Mouse (Mus musculus) induced T-regulatory cell, adult 2 months (primary cell): ENCODE measurements around the gene Wdr4.
A peak's percentile ranks its signal among the peaks of the same experiment; 100 is the strongest.
"Not testable (repeated sequence)": the region's sequence is repeated elsewhere in the genome, so short reads cannot be mapped to it uniquely, and the experiment has no call there.

Experiments used
- DNase-seq: peaks from one replicate; pipeline ENCODE4 v3.0.0-alpha.2; 2012; ENCODE audit warnings: low read depth

The Wdr4 gene

DNA sequence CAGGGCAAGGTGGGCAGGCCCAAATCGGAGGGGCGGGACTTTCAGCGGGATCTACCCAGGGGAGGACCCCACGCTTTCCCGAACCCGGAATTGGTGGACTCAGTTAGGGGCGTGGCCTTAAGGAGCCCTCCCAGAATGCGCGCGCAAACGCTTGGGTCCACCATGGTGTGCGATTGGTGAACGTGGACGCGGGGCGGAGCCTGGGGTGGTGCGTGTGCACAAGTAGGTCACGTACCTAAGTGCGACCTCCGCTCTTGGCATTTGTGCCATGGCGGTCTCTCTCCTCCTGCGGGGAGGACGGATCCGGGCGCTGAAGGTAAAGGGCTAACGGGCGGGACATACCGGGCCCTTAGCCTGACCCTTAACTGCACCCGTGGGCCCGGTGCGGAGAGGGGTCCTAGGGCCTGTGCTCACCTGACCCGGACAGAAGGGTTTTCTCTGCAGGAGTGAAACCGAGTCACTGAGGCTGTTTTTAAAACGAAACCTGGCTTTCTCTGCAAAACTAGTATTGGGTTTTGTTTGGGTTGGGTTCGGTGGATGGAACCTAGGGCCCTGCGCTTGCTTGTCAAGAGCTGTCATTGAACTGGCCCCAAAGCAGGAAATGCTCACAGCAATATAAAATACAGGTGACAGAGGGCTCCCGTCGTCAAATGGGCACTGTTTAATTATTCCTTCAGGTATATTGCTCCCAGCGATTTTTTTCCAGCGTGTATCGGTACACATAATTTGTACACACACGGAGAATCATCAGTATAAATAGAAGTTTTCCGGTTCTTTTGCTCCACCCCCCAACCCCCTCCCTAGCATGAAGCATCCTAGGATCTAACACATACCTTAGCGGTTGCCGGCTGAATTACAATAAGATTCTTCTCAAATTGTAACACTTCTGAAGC is at the start of gene Wdr4, which contains the start of gene Ndufv3:
Gene Wdr4 (minus strand): TSS at position 35 of the 893 bp plus-strand sequence.
Gene Ndufv3 (plus strand): TSS at position 170 of the 893 bp plus-strand sequence.
- peak; percentile 100 for DNase-seq

DNA sequence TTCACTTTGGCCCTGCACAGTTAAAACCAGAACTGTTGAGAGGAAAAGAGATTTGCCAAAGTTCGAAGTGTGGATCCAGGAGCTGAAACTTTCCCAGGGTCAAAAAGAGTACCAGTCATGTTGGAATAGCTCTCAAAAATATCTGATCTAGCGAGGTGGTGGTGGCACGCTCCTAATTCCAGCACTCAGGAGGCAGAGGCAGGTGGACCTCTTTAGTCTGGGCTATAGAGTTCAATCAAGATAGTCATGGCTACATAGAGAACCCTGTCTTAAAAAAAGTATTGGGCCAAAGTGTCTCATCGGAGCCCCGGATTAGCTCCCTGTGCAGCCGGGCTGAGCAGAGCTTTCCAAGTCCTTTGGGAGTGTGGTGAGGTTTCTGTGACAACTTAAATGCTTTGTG is 46.5 kb upstream of the Wdr4 start:
- no peak for DNase-seq

DNA sequence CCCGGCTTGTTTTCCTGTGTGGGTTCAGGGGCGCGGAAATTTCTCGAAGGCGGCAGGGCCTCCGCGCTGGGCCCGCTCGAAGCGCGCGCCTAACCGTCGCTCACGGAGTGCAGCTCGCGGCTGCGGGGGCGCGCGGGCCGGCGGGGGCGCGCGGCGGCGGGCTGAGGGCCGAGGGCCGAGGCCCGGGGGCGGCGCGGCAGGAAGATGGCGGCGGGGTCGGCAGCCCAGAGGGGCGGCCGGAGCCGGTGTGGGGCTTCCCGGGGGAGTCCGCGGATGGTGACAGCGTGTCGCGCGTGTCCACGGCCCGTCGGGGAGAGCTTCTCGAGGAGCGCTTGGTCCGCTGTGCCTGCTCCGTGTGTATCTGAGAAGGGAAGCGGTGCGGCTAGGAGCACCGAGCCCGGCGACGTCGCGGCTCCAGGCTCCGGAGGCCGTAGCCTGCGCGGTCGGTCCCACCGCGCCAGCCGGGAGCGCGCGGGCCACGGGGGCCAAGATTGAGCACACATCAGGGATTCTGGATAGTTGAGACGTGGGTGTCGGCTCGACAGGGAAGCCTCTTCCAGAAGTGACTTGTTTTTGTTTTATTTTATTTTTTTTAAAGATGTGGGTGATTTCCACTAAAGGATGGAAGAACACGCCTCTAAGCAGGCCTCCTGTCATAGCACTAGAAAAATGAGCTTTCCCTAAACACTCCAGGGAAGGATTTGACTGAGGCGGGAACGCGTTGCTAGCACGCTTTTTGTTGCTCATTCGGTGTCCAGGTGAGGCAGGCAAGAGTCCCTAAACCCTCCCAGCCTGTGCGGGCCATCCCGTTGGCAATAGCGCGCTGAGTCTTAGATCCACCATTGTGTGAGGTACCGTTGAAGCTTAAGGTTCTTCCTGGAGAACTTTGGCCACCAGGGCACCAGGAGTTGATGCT is 45.6 kb upstream of the Wdr4 start:
- peak; percentile 81 for DNase-seq

GRCm38 (mm10) chr17:31564858-31565140 is 45.0 kb upstream of the Wdr4 start:
- DNase-seq: no peak

- peak; percentile 100 for DNase-seq
Measured at GRCm38 (mm10) chr17:31564015-31564857, 44.5 kb upstream of the Wdr4 start, which contains the start of gene Pknox1. Pknox1 (plus strand) TSS chr17:31564734.

DNA sequence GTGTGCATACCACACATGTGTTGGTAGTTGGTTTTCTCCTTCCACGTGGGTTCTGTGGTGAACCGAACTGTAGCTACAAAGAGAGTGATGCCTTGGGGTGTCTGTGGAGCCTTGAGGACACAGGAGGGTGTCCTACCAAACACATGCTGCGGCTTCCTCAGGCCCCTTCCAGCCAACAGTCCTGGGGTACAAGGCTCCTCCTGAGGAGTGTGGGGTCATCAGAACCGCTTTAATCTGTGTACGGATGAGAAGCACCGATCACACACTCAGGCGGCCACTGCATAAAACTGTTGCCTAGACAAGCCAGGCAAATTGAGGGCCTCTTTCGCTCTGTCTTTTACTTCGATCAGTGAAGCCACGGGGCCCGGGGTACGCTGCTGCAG is 43.8 kb upstream of the Wdr4 start:
- no peak for DNase-seq

DNA sequence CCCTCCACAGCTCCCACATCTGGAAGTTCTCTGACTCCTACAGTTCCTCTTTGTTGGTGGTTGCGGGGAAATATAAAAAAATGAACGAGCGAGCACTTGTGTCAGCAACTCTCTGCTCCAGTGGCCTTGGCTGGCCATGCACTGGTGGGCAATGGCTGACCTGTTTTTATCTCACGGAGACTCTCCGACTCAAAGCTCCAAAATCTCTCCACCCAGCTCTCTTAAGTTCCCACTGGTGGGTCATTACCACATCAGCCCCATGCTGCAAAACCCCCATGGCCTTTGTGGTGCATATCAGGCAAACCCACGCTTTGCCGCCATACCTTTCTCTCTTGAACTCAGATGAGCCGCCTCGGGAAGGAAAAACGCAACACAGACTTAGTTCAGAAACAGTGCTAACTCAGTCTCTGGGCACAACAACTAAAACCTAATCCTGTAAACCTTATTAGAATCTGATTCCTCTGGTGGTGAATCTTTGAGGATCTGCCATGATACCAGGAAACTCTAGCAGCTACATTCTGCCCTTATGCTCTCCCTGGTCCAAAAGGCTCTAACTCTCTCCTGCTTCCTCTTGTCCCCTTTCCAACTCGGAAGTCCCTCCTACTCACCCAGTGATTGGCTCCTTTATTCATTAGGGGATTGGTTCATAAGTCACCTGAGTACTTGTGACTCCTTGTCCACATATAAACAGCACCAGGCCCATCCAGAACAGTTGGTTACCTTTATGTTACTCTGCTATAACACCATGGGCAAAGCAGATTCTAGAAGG is 39.4 kb upstream of the Wdr4 start:
- DNase-seq: no peak

- DNase-seq: peak; percentile 56
Measured at GRCm38 (mm10) chr17:31557947-31558542, 38.3 kb upstream of the Wdr4 start.

DNA sequence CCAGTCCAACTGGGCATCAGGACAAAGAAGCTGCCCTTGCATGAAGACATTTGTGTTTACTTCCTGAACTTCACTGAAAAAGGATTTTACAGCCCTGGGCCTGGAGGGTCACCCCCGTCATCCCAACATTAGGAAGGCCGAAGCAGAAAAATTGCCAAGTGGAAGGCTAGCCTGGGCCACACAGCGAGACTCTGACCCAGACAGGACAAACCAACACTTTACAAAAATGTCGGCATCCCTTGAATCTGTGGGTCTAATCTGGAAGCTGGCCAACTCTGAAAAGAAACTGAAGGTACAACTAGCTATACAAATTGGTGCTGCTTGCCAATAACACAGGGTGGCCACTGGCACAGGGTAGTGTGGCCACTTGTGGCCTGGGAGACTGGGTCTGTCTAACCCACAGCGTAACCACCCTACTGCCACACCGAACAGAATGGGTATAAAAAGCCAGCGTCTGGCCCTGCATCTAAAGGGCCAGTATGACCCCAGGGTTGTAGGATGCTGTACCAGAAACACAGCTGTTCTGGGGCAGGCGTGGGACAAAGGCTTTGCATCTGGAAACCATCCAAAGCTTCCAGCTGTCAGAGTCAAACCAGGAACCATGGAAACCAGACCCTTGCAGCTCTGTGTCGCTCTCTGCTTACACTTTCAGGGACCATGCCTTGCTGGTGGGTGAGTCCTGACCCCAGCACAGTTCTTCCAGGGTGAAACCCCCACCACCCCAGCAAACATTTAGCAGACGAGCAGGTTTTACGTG is 37.5 kb upstream of the Wdr4 start:
- peak; percentile 20 for DNase-seq

- DNase-seq: no peak
Measured at GRCm38 (mm10) chr17:31556253-31556652, 36.5 kb upstream of the Wdr4 start.

GRCm38 (mm10) chr17:31552601-31553000 is 32.8 kb upstream of the Wdr4 start:
- DNase-seq: not testable (repeated sequence)

DNA sequence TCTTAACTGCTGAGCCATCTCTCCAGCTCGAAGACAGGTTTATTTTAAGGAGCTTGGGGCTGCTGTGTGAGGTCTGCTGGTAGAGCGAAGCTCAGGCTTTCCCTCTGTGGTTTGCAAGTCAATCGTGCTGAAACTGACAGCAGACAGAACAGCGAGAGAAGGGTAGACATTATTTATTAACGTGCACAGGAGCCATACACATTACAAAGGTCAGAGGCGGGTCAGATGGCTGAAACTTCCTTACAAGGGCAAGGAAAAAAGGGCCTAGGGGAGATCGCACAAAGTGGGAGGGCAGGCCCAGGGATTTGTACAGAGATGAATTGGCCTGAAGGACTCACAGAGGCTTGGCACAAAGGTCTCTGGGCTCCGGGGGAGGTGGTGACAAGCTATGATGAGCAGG is 29.6 kb upstream of the Wdr4 start:
- no peak for DNase-seq

- DNase-seq: no peak
Measured at GRCm38 (mm10) chr17:31547974-31548373, 28.2 kb upstream of the Wdr4 start.

- no peak for DNase-seq
Measured at GRCm38 (mm10) chr17:31546444-31547196, 26.8 kb upstream of the Wdr4 start.

- DNase-seq: no peak
Measured at GRCm38 (mm10) chr17:31543574-31543973, 23.8 kb upstream of the Wdr4 start.

- no peak for DNase-seq
Measured at GRCm38 (mm10) chr17:31541460-31541831, 21.7 kb upstream of the Wdr4 start.

GRCm38 (mm10) chr17:31540809-31541459 is 21.2 kb upstream of the Wdr4 start:
- DNase-seq: no peak

DNA sequence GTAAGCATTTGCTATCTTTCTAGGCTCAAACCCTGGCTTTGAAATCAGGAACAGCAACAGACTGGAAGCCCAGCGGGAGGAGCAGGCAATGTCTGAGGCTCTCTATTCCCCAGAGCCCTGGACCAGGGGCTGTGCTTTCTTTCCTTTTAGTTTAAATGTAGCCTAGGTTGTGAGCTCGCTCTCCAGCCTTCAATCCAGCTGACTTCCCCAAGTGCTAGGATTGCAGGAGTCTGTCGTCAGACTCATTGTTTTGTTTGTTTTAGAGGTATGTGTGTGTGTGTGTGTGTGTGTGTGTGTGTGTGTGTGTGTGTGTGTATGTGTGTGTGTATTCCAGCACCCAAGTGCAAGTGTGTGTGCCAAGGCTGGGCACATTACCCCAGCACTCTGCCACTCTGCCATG is 20.3 kb upstream of the Wdr4 start:
- DNase-seq: no peak
